Mouse (Mus musculus) thymus, postnatal 0 days (tissue): ENCODE data around the gene C2cd2l. TPM values are rescaled to one million over a fixed set of nuclear protein-coding genes. Genes with fewer than 3 reads are reported as not detected.
A peak's percentile ranks its signal among the peaks of the same experiment; 100 is the strongest.
"Not testable (repeated sequence)": the region's sequence is repeated elsewhere in the genome, so short reads cannot be mapped to it uniquely, and the experiment has no call there.

Experiments used
- DNase-seq: peaks from one replicate; pipeline ENCODE4 v3.0.0-alpha.2; 2015; ENCODE audit warnings: low spot score
- polyA plus RNA-seq: library from polyadenylated mRNA; unstranded; fragments of >200 nt; fragmentation: Nextera tagmentation; extraction: Ambion mirVana; gene quantifications from 2 replicates; pipeline ENCODE4 v1.2.1, GENCODE M21; 2015

C2cd2l gene
- polyA plus RNA-seq, 1 experiment from 2014 or later: 11.2 TPM

DNA sequence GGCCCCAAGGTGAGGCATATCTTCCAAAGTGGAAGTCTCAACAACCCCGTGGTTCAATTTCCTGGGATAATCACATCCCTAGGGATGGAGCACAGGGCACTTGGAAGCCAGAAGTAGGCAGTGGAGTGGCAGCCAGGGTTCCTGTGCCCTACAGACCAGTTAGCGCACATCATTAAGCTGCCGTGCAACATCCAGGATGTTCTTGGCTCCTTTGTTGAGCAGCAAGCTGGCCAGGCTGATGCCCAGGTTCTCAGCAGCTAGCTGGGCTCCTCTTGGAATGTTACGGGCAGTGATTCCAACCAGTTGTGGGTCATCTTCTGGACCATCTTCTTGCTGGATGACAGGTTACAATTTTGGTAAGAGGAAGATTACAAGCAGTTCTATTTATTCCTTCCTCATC, 16.4 kb upstream of the C2cd2l start:
- DNase-seq: not testable (repeated sequence)

DNA sequence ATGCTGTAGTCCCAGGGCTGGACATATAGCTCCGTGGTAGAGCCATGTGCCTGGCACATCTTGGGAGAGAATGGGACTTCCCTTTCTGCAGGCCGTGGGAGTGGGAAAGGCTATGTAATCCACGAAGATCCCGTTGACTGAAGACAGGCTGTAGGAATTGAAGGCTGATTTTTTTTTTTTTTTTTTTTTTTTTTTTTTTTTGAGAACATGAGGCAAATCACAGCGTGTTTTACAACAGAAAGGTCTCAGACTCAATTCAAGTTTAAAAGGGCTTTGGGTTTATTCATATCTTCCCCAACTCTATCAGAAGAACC, 16.0 kb upstream of the C2cd2l start:
- DNase-seq: no peak

DNA sequence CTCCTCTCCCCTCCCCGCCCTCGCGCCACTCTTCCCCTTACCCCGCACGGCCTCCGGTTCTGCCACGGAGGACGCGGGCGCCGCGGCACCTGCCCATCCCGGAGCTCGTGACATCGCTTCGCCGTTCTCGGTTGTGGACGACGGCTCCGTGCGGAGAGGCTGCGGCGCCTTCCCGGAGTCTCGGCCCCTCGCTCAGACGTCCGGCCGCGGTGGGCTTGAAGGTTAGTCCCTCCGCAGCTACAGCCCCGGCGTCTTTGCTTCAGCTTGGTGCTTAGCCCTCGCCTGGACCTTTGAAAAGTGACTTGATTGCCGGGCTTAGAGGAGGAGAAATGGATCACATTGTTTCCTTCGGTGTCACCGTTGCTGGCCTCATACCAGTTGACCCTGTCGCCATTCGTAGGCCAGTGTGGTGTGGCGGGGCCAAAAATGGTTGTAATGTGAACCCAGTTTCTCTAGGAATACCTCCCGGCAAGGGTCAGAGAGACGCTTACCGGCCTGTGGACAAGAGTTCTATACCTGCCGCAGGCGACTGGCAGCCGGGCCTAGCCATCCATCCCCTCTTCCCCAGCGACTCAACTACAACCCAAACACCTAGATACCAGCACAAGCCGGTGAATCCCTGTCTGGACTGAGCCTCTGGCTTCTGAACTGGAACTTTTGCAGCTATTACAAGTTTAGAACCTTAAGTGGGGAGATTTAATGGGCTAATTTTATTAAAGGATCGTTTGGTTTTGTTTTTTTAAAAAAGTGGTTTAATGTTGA, 15.4 kb upstream of the C2cd2l start:
- DNase-seq: peak; percentile 28

DNA sequence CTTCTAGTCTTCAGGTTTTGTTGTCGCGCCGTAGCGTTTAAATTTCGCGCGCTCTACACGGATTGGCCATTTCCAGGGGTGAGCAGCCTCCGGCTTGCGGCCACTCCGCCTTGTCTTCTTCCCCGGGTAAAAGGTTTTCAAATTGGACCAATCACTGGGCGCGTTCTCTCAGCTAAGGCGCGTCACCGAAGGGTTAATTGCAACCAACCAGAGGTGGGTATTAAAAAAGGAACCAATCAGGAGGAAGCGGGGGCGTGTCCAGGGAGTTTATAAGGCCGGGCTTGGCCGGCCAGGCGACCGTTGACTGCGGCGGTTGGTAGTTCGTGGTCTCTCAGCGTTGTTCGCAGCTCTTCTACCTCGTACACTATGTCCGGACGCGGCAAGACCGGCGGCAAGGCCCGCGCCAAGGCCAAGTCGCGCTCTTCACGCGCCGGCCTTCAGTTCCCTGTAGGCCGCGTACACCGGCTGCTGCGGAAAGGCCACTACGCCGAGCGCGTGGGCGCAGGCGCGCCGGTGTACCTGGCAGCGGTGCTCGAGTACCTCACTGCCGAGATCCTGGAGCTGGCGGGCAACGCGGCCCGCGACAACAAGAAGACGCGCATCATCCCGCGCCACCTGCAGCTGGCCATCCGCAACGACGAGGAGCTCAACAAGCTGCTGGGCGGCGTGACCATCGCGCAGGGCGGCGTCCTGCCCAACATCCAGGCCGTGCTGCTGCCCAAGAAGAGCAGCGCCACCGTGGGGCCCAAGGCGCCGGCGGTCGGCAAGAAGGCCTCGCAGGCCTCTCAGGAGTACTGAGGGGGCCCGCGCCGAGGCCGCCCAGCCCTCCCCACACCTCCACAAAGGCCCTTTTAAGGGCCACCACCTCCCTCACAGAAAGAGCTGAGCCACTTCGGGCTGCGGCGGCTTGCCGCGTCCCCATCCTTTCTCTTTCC, 14.6 kb upstream of the C2cd2l start, which contains the start of gene H2afx:
TSS of gene H2afx (plus strand) at position 299 of the 935 bp plus-strand sequence.
- DNase-seq: peak; percentile 99

DNA sequence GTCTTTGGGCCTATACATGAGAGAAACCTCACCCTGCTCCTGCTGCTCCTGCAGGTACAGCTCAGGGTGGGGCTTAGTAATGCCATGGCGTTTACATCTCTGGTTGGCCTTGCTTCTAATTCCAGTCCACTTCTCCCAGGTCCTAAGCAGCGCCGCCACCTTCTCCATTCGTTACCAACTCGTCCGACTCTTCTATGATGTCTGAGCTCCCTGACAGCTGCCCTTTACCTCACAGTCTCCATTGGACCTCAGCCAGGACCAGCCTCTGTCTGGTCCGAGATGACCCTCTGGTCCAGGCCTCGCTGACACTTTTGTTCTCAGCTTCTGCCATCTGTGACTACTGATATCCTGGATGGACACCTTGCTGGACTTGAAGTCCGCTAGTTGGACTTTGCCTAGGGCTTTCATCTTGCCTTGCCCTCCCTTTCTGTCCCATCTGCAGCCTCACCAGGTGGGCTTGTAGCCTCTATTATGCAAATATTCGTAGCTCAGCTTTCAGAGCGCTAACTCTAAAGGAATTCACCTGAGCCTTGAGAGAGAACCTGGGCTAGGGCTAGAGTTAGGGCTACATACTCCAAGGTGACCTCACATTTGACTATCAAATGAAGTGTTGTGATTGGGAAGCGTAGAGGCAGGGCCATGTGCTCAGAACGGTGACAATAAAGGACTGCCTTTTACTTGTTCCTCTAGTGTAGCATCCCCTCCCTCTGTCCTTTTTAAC, 13.0 kb upstream of the C2cd2l start:
- no peak for DNase-seq

GRCm38 (mm10) chr9:44330736-44331135, 10.7 kb upstream of the C2cd2l start:
- DNase-seq: no peak

DNA sequence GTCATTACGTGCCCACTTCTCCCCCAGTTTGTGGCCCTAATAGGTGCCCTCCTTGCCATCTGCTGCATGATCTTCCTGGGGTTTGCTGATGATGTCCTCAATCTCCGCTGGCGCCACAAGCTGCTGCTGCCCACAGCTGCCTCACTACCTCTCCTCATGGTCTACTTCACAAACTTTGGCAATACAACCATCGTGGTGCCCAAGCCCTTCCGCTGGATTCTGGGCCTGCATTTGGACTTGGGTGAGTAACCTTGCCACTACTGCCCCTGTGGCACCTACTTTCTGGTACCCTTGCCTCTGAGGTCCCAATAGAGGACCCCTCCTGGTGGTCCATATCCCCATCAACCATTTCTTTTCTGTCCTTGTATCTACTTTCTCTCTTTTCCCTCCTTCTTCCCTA, 7.8 kb upstream of the C2cd2l start:
- DNase-seq: no peak

DNA sequence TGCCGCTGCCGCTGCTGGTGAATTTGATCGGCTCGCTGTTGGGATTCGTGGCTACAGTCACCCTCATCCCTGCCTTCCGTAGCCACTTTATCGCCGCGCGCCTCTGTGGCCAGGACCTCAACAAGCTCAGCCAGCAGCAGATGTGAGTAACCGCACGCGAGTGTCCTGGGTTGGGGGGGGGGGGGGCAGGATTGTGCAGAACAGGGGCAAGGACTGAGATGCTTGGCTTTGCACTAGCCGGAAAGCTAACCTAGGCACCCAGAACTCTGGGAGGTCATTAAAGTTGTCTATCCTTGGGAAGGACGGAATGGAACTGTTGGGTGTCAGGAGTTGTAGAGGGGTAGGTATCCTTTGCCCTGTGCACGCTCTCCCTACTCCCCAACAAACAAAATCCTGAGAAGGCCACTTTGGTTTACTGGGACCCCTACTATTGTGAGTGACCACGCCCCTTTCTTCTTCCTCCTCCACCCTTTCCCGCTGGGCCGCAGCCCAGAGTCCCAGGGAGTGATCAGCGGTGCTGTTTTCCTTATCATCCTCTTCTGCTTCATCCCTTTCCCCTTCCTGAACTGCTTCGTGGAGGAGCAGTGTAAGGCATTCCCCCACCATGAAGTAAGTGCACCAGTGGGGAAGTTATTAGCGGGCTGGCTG, 7.1 kb upstream of the C2cd2l start:
- no peak for DNase-seq

- DNase-seq: peak; percentile 81
Measured at GRCm38 (mm10) chr9:44326371-44327063, 6.4 kb upstream of the C2cd2l start.

DNA sequence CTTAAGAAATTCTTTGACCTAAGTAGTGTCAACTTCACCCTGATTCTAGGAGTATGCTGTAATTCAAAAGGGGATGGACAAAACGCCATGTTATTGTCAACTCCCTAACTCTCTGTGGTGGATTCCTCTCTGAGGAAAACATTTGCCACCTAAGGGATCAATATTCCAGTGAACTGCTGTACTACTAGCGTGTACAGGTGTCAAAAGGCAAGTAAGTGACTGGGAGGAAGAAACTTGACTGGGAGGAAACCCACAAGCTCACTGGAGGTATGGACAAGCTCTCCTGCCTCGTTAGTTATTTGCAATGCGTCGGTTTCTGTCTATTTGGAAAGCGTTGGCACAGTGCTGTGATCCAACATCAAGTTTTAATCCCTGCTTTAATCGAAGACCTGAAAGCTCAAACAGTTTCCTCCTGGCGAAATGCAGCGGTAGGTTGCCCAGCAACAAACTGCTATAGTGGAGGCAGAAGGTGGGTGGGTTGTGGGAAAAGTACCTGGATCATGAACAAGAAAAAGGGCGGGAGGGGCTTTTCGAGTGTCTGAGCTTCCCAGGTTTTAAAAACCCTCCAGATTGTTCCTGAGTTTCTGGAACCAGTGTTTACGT, 5.8 kb upstream of the C2cd2l start, which contains the start of gene Dpagt1:
TSS of gene Dpagt1 (plus strand) at position 252 of the 603 bp plus-strand sequence.
- no peak for DNase-seq

DNA sequence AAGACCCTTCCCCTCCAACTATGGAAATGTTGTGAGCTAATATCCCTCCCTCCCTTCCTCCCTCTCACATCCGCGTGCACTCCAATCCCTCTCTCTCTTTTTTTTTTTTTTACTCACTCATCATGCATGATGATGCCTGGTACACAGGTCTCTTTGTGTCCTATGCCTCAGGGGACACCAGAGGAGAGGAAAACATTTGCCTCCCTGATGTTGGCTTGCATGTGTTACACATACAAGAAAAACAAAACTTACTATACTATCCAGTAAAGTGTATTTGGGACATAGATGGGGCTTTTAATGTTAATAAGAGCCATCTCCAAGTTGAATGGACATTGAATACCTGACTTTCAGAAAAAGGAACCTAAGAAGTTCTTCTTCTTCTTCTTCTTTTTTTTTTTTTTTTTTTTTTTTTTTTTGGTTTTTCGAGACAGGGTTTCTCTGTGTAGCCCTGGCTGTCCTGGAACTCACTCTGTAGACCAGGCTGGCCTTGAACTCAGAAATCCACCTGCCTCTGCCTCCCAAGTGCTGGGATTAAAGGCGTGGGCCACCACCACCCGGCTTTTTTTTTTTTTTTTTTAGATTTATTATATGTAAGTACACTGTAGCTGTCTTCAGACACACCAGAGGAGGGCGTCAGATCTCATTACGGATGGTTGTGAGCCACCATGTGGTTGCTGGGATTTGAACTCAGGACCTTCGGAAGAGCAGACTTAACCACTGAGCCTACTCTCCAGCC, 5.1 kb upstream of the C2cd2l start:
- not testable (repeated sequence) for DNase-seq

DNA sequence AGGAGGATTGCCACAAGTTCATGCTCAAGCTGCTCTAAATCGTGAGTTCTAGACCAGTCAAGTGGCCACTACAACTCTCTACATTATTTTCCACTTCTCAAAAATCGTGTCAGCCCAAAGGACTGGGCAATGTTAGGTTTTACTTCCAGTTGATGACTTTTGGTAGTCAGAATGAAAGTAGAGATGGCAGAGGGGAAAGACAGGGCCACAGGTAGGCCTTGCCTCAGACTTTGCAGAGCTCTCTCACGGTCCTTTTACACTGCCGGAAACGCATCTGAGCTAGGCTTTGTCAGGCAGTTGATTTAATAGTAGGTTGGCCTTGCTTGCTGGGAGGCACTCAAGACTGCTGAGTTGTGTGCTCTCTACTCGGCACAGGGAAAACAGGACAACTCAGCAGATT, 4.1 kb upstream of the C2cd2l start:
- DNase-seq: no peak

DNA sequence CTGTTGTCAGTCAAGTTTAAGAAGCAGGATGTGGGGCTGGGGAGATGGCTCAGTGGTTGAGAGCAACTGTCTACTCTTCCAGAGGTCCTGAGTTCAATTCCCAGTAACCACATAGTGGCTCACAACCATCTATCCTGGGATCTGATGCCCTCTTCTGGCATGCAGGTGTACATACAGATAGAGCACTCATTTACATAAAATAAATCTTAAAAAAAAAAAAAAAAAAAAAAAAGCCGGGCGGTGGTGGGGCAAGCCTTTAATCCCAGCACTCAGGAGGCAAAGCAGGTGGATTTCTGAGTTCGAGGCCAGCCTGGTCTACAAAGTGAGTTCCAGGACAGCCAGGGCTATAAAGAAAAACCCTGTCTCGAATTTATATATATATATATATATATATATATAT, 3.6 kb upstream of the C2cd2l start:
- not testable (repeated sequence) for DNase-seq

- no peak for DNase-seq
Measured at GRCm38 (mm10) chr9:44320799-44321133, 681 bp upstream of the C2cd2l start.

DNA sequence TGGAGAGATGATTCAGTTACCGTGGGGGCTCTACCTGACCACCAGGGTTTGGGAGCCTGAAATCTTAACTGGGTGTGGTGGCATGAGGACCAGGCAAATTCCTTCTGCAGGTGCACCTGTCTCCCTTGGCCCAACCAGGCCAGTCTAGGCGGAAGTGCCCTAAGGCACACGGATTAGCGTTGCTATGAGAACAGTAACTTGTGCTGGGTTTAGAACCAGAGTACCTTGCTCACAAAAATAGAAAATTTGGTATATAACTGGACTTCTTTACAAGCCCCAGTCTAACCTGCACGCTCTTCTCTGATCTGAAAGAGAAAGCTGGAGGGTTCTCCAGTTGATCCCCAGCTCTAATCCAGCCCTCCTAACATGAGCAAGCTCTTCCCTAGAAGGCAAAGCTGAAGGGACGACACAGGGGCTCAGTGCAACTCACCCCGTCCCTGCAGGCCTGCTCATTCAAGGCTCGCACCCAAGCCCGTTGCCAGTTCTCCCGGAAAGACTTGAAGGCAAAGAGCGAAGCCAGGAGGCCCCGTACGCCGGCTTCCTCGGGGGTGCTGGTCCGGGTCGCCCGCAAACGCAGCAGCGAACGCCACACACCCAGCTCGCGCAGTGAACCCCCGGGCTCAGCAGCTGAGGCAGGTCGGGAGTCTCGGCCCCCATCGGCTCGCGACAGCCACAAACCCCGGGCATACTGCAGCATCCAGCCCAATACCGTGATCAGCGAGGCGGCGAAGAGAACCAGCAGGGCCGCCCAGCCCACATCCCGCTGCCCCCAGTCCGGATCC, 789 bp downstream of the C2cd2l start:
- DNase-seq: peak; percentile 31

GRCm38 (mm10) chr9:44318826-44319095, 1.3 kb downstream of the C2cd2l start:
- no peak for DNase-seq

GRCm38 (mm10) chr9:44318076-44318825, 1.8 kb downstream of the C2cd2l start:
- DNase-seq: no peak

- DNase-seq: no peak
Measured at GRCm38 (mm10) chr9:44317452-44317851, 2.6 kb downstream of the C2cd2l start.
